Mouse (Mus musculus) limb, embryonic 11.5 days (tissue): Measurements from ENCODE around the gene Tmppe. TPM values are rescaled to one million over a fixed set of nuclear protein-coding genes. Genes with fewer than 3 reads are reported as not detected.
A peak's percentile ranks its signal among the peaks of the same experiment; 100 is the strongest.

Experiments
- ATAC-seq: fragments of 200-750 bp; cut with Nextera tagmentation; 2 replicates; pipeline ENCODE4 v1.8.0; 2017; ENCODE audit warnings: low read depth; ENCODE audit not compliant: insufficient number of reproducible peaks, low FRiP score, low TSS enrichment
- DNase-seq: peaks from one replicate; pipeline ENCODE4 v3.0.0-alpha.2; 2015; ENCODE audit warnings: low spot score
- H3K27ac ChIP-seq: fragments of 300-500 bp; sonication (generic); replicated peaks from 2 replicates; pipeline ENCODE4 v1.5.1; 2014; ENCODE audit warnings: low read depth, mild to moderate bottlenecking, low read length
- H3K27me3 ChIP-seq: fragments of 300-500 bp; sonication (generic); 2 replicates; pipeline ENCODE4 v1.6.1; 2014; ENCODE audit warnings: mild to moderate bottlenecking, low read length, mixed read lengths; ENCODE audit not compliant: control insufficient read depth, insufficient read depth
- H3K36me3 ChIP-seq: fragments of 300-500 bp; sonication (generic); 2 replicates; pipeline ENCODE4 v1.6.1; 2014; ENCODE audit warnings: mild to moderate bottlenecking, low read length, moderate library complexity, mixed read lengths; ENCODE audit not compliant: control insufficient read depth, insufficient read depth
- H3K4me1 ChIP-seq: fragments of 300-500 bp; sonication (generic); 2 replicates; pipeline ENCODE4 v1.6.1; 2014; ENCODE audit warnings: low read length, mixed read lengths; ENCODE audit not compliant: control insufficient read depth, insufficient read depth
- H3K4me2 ChIP-seq: fragments of 300-500 bp; sonication (generic); 2 replicates; pipeline ENCODE4 v1.6.1; 2014; ENCODE audit warnings: low read depth, mild to moderate bottlenecking, moderate library complexity; ENCODE audit not compliant: severe bottlenecking
- H3K4me3 ChIP-seq: fragments of 300-500 bp; sonication (generic); 2 replicates; pipeline ENCODE4 v1.5.1; 2014; ENCODE audit warnings: low read depth, low read length
- H3K9ac ChIP-seq: fragments of 300-500 bp; sonication (generic); 2 replicates; pipeline ENCODE4 v1.6.1; 2014; ENCODE audit warnings: mild to moderate bottlenecking, low read length
- H3K9me3 ChIP-seq: fragments of 300-500 bp; sonication (generic); 2 replicates; pipeline ENCODE4 v1.6.1; 2016; ENCODE audit warnings: low read length; ENCODE audit not compliant: control insufficient read depth
- WGBS: fragments of 180-500 bp; shearing (Covaris S2); extraction: QIAGEN DNeasy Blood & Tissue Kit; methylation state at CpG from one replicate; pipeline ENCODE4 v1.1.7; 2014; 5-methylcytosine and 5-hydroxymethylcytosine counted together
- polyA plus RNA-seq: library from polyadenylated mRNA; unstranded; fragments of >200 nt; fragmentation: Nextera tagmentation; extraction: Ambion mirVana; gene quantifications from 2 replicates; pipeline ENCODE4 v1.2.1, GENCODE M21; 2014

The Tmppe gene
- polyA plus RNA-seq, 1 experiment from 2014 or later, result 3.6 TPM

- Histone ChIP-seq H3K27ac (no peak overlapping the region), H3K36me3 (0 out of 2 replicates have a peak, but pooled peaks cover 2% of the 10 kb centered on the region), H3K9me3 (no peaks in the 10 kb centered on the region), H3K9ac (no peak overlapping the region), H3K4me2 (no peak overlapping the region), H3K4me3 (no peak overlapping the region), H3K27me3 (no peaks in the 10 kb centered on the region), H3K4me1 (no peaks in the 10 kb centered on the region)
- DNase-seq (peak; percentile 55), ATAC-seq (peak; percentile 69; the same call in 1 of the 2 replicates)
- 75% methylated on average over 17 of the region's 17 CpGs for WGBS
Measured at GRCm38 (mm10) chr9:114380881-114381733, 19.8 kb upstream of the Tmppe start.

GRCm38 (mm10) chr9:114382936-114383710, 17.8 kb upstream of the Tmppe start:
- WGBS, result 78% methylated on average over 17 of the region's 17 CpGs
- Histone ChIP-seq H3K27ac (no peak overlapping the region), H3K36me3 (no peaks in the 10 kb centered on the region), H3K9ac (no peak overlapping the region), H3K4me1 (no peaks in the 10 kb centered on the region), H3K9me3 (no peaks in the 10 kb centered on the region), H3K27me3 (no peaks in the 10 kb centered on the region), H3K4me2 (no peak overlapping the region), H3K4me3 (no peak overlapping the region)
- ATAC-seq, result no peak
- no peak for DNase-seq

GRCm38 (mm10) chr9:114384691-114385090, 16.2 kb upstream of the Tmppe start:
- no peak overlapping the region for H3K4me3 ChIP-seq
- 93% methylated on average over 24 of the region's 24 CpGs for WGBS
- no peaks in the 10 kb centered on the region for H3K4me1 ChIP-seq
- DNase-seq (no peak), ATAC-seq (no peak)
- no peaks in the 10 kb centered on the region for H3K36me3 ChIP-seq
- no peak overlapping the region for H3K9ac ChIP-seq
- no peaks in the 10 kb centered on the region for H3K27me3 ChIP-seq
- H3K27ac ChIP-seq, result no peak overlapping the region
- H3K4me2 ChIP-seq, result no peak overlapping the region
- no peaks in the 10 kb centered on the region for H3K9me3 ChIP-seq

- no peaks in the 10 kb centered on the region for H3K27me3 ChIP-seq
- H3K4me1 ChIP-seq, result no peaks in the 10 kb centered on the region
- no peak for DNase-seq
- H3K9me3 ChIP-seq, result no peaks in the 10 kb centered on the region
- no peak overlapping the region for H3K4me3 ChIP-seq
- no peak for ATAC-seq
- H3K36me3 ChIP-seq, result no peaks in the 10 kb centered on the region
- WGBS, result 97% methylated on average over 10 of the region's 10 CpGs
- no peak overlapping the region for H3K4me2 ChIP-seq
- H3K27ac ChIP-seq, result no peak overlapping the region
- H3K9ac ChIP-seq, result no peak overlapping the region
Measured at GRCm38 (mm10) chr9:114385160-114385559, 15.7 kb upstream of the Tmppe start.

GRCm38 (mm10) chr9:114387086-114387485, 13.8 kb upstream of the Tmppe start:
- ATAC-seq (no peak), DNase-seq (no peak)
- Histone ChIP-seq H3K9ac (no peak overlapping the region), H3K27me3 (no peaks in the 10 kb centered on the region), H3K4me1 (no peaks in the 10 kb centered on the region), H3K9me3 (no peaks in the 10 kb centered on the region), H3K27ac (no peak overlapping the region), H3K4me2 (no peak overlapping the region), H3K36me3 (no peaks in the 10 kb centered on the region), H3K4me3 (no peak overlapping the region)
- 54% methylated on average over 6 of the region's 6 CpGs for WGBS

GRCm38 (mm10) chr9:114388288-114388687, 12.6 kb upstream of the Tmppe start:
- H3K9me3 ChIP-seq, result no peaks in the 10 kb centered on the region
- no peaks in the 10 kb centered on the region for H3K36me3 ChIP-seq
- no peak overlapping the region for H3K27ac ChIP-seq
- DNase-seq (no peak), ATAC-seq (no peak)
- H3K27me3 ChIP-seq, result no peaks in the 10 kb centered on the region
- WGBS, result 79% methylated on average over 8 of the region's 8 CpGs
- H3K4me2 ChIP-seq, result no peak overlapping the region
- no peaks in the 10 kb centered on the region for H3K4me1 ChIP-seq
- H3K9ac ChIP-seq, result no peak overlapping the region
- H3K4me3 ChIP-seq, result no peak overlapping the region

- H3K9ac ChIP-seq, result no peak overlapping the region
Measured at GRCm38 (mm10) chr9:114388701-114389370, 12.1 kb upstream of the Tmppe start.

GRCm38 (mm10) chr9:114389371-114389904, 11.5 kb upstream of the Tmppe start:
- peak; percentile 36 for DNase-seq
- Histone ChIP-seq H3K4me3 (peak overlapping the region; percentile 69), H3K27ac (no peak overlapping the region), H3K9ac (no peak overlapping the region), H3K36me3 (no peaks in the 10 kb centered on the region), H3K4me1 (no peaks in the 10 kb centered on the region), H3K4me2 (peak overlapping the region; percentile 84), H3K27me3 (no peaks in the 10 kb centered on the region), H3K9me3 (no peaks in the 10 kb centered on the region)
- ATAC-seq, result peak; percentile 18; the same call in 1 of the 2 replicates
- WGBS, result 72% methylated on average over 8 of the region's 8 CpGs

More at GRCm38 (mm10) chr9:114388701-114389370, 12.1 kb upstream of the Tmppe start:
- Histone ChIP-seq H3K9me3 (no peaks in the 10 kb centered on the region), H3K4me3 (no peak overlapping the region), H3K27ac (no peak overlapping the region), H3K4me1 (no peaks in the 10 kb centered on the region), H3K4me2 (no peak overlapping the region), H3K27me3 (no peaks in the 10 kb centered on the region), H3K36me3 (no peaks in the 10 kb centered on the region)
- DNase-seq (no peak), ATAC-seq (no peak)
- WGBS, result 70% methylated on average over 3 of the region's 3 CpGs
